8 mouse cellular contexts compared by ENCODE assay signal in the genomic region with DNA sequence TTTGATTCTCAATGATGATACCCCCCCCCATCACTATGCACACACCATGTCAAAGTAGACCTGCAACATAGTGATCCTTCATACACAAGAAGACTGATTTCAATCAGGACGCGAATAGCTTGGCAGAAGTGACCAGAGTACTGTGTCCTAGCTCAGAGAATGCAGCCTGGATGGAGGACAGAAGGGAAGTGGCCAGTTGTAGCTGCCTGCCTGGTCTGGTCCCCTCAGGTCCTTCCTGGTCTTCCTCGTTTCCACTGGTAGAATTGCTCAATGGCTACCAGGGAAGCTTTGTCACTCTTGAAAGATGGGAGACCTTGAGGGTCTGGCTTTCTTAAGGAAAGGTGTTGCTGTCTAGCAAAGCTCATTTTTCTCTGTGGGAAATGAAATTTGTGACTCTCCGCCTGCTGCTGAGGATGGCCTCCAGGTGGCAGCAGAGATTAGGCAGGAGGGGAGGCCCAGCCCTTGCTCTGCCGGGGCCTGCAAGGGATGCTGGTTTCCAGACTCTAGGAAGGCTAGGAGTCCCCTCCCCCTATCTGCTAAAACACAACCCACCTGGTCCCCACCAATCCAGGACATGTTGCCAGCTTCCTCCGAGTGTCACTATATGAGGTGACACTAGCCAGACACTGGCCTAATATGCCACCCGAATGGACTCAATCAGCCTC. TPM values are rescaled to one million over a fixed set of nuclear protein-coding genes. Genes with fewer than 3 reads are reported as not detected.
DNase-seq lines count a peak whose midpoint lies in the region; ATAC-seq and TF ChIP-seq lines count a peak whose summit lies in the region.

No protein-coding gene starts in this region.

- H3K9me3 ChIP-seq in forebrain, postnatal 0 days (ENCODE audit: low read length): no peaks in the 10 kb centered on the region
- H3K9me3 ChIP-seq in hindbrain, postnatal 0 days (ENCODE audit: low read length): no peaks in the 10 kb centered on the region
- H3K9me3 ChIP-seq in midbrain, embryonic 12.5 days: no peaks in the 10 kb centered on the region

- H3K36me3 ChIP-seq in forebrain, postnatal 0 days (ENCODE audit: insufficient read depth): no peaks in the 10 kb centered on the region
- no peaks in the 10 kb centered on the region for H3K36me3 ChIP-seq in hindbrain, postnatal 0 days (ENCODE audit: insufficient read depth, low read length)
- no peaks in the 10 kb centered on the region for H3K36me3 ChIP-seq in midbrain, embryonic 12.5 days

- ATAC-seq in forebrain, postnatal 0 days: peak; percentile 97
- peak; percentile 95 for ATAC-seq in hindbrain, postnatal 0 days
- ATAC-seq in midbrain, embryonic 12.5 days (ENCODE audit: low FRiP score, low read depth): peak; percentile 86

- no peak overlapping the region for H3K27ac ChIP-seq in cerebellum, adult 2 months (ENCODE audit: insufficient read depth, low read length)
- H3K27ac ChIP-seq in forebrain, postnatal 0 days (ENCODE audit: low read depth, low read length): no peak overlapping the region
- H3K27ac ChIP-seq in hindbrain, postnatal 0 days: 0 out of 2 replicates have a peak overlapping the region, but pooled peaks have one; percentile 60
- H3K27ac ChIP-seq in midbrain, embryonic 12.5 days (replicated peaks): 0 out of 2 replicates have a peak overlapping the region, but pooled peaks have one; percentile 2

- WGBS in cerebellum, adult 2 months: 11% methylated on average over 7 of the region's 7 CpGs
- 17% methylated on average over 7 of the region's 7 CpGs for WGBS in forebrain, postnatal 0 days
- WGBS in hindbrain, postnatal 0 days: 10% methylated on average over 7 of the region's 7 CpGs
- WGBS in midbrain, embryonic 12.5 days: 18% methylated on average over 7 of the region's 7 CpGs

- H3K4me2 ChIP-seq in forebrain, postnatal 0 days (ENCODE audit: low read depth): no peak overlapping the region
- H3K4me2 ChIP-seq in hindbrain, postnatal 0 days (ENCODE audit: low read depth, low read length): no peak overlapping the region
- no peak overlapping the region for H3K4me2 ChIP-seq in midbrain, embryonic 12.5 days (replicated peaks)

- intact Hi-C loops in left cerebral cortex, postnatal 14 days (cut with DNase I): loop anchor here (2.0 to 5.0 kb wide), 2 partner anchors 52 to 134 kb away; a partner anchor contains a TSS

- peaks cover 2% of the 10 kb centered on the region; the same call in 1 of the 2 replicates for H3K4me1 ChIP-seq in cerebellum, adult 2 months (ENCODE audit: control insufficient read depth, insufficient read depth, low read length)
- no peaks in the 10 kb centered on the region for H3K4me1 ChIP-seq in forebrain, postnatal 0 days (ENCODE audit: insufficient read depth)
- no peaks in the 10 kb centered on the region for H3K4me1 ChIP-seq in hindbrain, postnatal 0 days (ENCODE audit: insufficient read depth, low read length)
- H3K4me1 ChIP-seq in midbrain, embryonic 12.5 days: peaks cover 16% of the 10 kb centered on the region; the same call in 1 of the 2 replicates

- H3K27me3 ChIP-seq in cerebellum, adult 2 months (ENCODE audit: control insufficient read depth, insufficient read depth, low read length): no peaks in the 10 kb centered on the region
- H3K27me3 ChIP-seq in forebrain, postnatal 0 days (ENCODE audit: insufficient read depth, low read length): no peaks in the 10 kb centered on the region
- H3K27me3 ChIP-seq in hindbrain, postnatal 0 days (ENCODE audit: insufficient read depth, low read length): no peaks in the 10 kb centered on the region
- H3K27me3 ChIP-seq in midbrain, embryonic 12.5 days: no peaks in the 10 kb centered on the region

- no peak overlapping the region for H3K9ac ChIP-seq in forebrain, postnatal 0 days
- H3K9ac ChIP-seq in hindbrain, postnatal 0 days (replicated peaks; ENCODE audit: low read length): no peak overlapping the region
- H3K9ac ChIP-seq in midbrain, embryonic 12.5 days (replicated peaks): no peak overlapping the region

- peak; percentile 74 for DNase-seq in right cerebral cortex, adult 18-20 months
- DNase-seq in right cerebral cortex, postnatal 36 days (ENCODE audit: low spot score in 2 of 2): no peak
- peak; percentile 73 to 78 for DNase-seq in cerebellum, adult 2 months
- DNase-seq in forebrain, postnatal 0 days: peak; percentile 89
- peak; percentile 90 for DNase-seq in hindbrain, postnatal 0 days (ENCODE audit: low spot score)
- peak; percentile 69 to 78 for DNase-seq in left cerebral cortex, postnatal 14 days (ENCODE audit: low spot score in 2 of 2)
- peak; percentile 23 to 73 for DNase-seq in spleen, postnatal 10 days (ENCODE audit: low spot score in 2 of 2)

- peak; percentile 91 for TF ChIP-seq CTCF in cerebellum, adult 2 months (IDR thresholded peaks at IDR 0.05; ENCODE audit: borderline replicate concordance, insufficient read depth, low read depth, low read length)
- peak; percentile 96 for TF ChIP-seq CTCF in forebrain, postnatal 0 days (IDR thresholded peaks at IDR 0.05; ENCODE audit: low read depth)
- peak; percentile 98 for TF ChIP-seq CTCF in hindbrain, postnatal 0 days (IDR thresholded peaks at IDR 0.05; ENCODE audit: low read depth)

- TF ChIP-seq POLR2A in cerebellum, adult 2 months (IDR thresholded peaks at IDR 0.05; ENCODE audit: borderline replicate concordance, insufficient read depth, low read length): no peak

- H3K4me3 ChIP-seq in cerebellum, adult 2 months (replicated peaks; ENCODE audit: insufficient read depth, low read depth, low read length): no peak overlapping the region
- no peak overlapping the region for H3K4me3 ChIP-seq in forebrain, postnatal 0 days (ENCODE audit: low read depth, low read length)
- no peak overlapping the region for H3K4me3 ChIP-seq in hindbrain, postnatal 0 days (ENCODE audit: low read length)
- H3K4me3 ChIP-seq in midbrain, embryonic 12.5 days: no peak overlapping the region

RNA-seq across cellular contexts. Expression of a gene that starts 4.5 kb away (rescaled TPM):
- polyA plus RNA-seq in cerebellum, adult 2 months (2012; rRNA removed): 2.8 and 5.8 TPM in 2 replicates
- 1.3 and 1.7 TPM in 2 replicates for total RNA-seq in forebrain, postnatal 0 days (2014; rRNA removed)
- 0.45 and 1.3 TPM in 2 replicates for polyA plus RNA-seq in forebrain, postnatal 0 days (2015; fragmentation: Nextera tagmentation; extraction: Ambion mirVana)
- total RNA-seq in hindbrain, postnatal 0 days (2014; rRNA removed): 5.2 and 6.0 TPM in 2 replicates
- 2.5 and 2.8 TPM in 2 replicates for polyA plus RNA-seq in hindbrain, postnatal 0 days (2015; fragmentation: Nextera tagmentation; extraction: Ambion mirVana)
- total RNA-seq in left cerebral cortex, postnatal 14 days (2021): 1 to 10 TPM; 1.1 TPM
- polyA plus RNA-seq in midbrain, embryonic 12.5 days (2016; fragmentation: Nextera tagmentation; extraction: Ambion mirVana): 0.52 and 0.62 TPM in 2 replicates

RNA-seq across cellular contexts. Expression of a gene that starts 49.4 kb away (rescaled TPM):
- polyA plus RNA-seq in cerebellum, adult 2 months (2012; rRNA removed): 394 and 406 TPM in 2 replicates
- 97.3 and 126 TPM in 2 replicates for total RNA-seq in forebrain, postnatal 0 days (2014; rRNA removed)
- 132 and 152 TPM in 2 replicates for polyA plus RNA-seq in forebrain, postnatal 0 days (2015; fragmentation: Nextera tagmentation; extraction: Ambion mirVana)
- 124 and 132 TPM in 2 replicates for total RNA-seq in hindbrain, postnatal 0 days (2014; rRNA removed)
- 145 and 153 TPM in 2 replicates for polyA plus RNA-seq in hindbrain, postnatal 0 days (2015; fragmentation: Nextera tagmentation; extraction: Ambion mirVana)
- 100 to 1,000 TPM; 341 to 348 TPM for total RNA-seq in left cerebral cortex, postnatal 14 days (2021)
- polyA plus RNA-seq in midbrain, embryonic 12.5 days (2016; fragmentation: Nextera tagmentation; extraction: Ambion mirVana): 148 and 156 TPM in 2 replicates

RNA-seq across cellular contexts. Expression of a gene that starts 58.9 kb away (rescaled TPM):
- 6.6 and 8.1 TPM in 2 replicates for polyA plus RNA-seq in cerebellum, adult 2 months (2012; rRNA removed)
- 17.0 and 17.5 TPM in 2 replicates for total RNA-seq in forebrain, postnatal 0 days (2014; rRNA removed)
- 13.9 and 18.3 TPM in 2 replicates for polyA plus RNA-seq in forebrain, postnatal 0 days (2015; fragmentation: Nextera tagmentation; extraction: Ambion mirVana)
- 12.7 and 17.8 TPM in 2 replicates for total RNA-seq in hindbrain, postnatal 0 days (2014; rRNA removed)
- 10.2 and 11.4 TPM in 2 replicates for polyA plus RNA-seq in hindbrain, postnatal 0 days (2015; fragmentation: Nextera tagmentation; extraction: Ambion mirVana)
- total RNA-seq in left cerebral cortex, postnatal 14 days (2021): 10 to 100 TPM; 31.4 to 32.5 TPM
- 2.6 and 2.7 TPM in 2 replicates for polyA plus RNA-seq in midbrain, embryonic 12.5 days (2016; fragmentation: Nextera tagmentation; extraction: Ambion mirVana)

RNA-seq across cellular contexts. Expression of a gene that starts 58.9 kb away (rescaled TPM):
- polyA plus RNA-seq in cerebellum, adult 2 months (2012; rRNA removed): 22.7 and 29.1 TPM in 2 replicates
- 11.1 and 13.4 TPM in 2 replicates for total RNA-seq in forebrain, postnatal 0 days (2014; rRNA removed)
- polyA plus RNA-seq in forebrain, postnatal 0 days (2015; fragmentation: Nextera tagmentation; extraction: Ambion mirVana): 19.7 and 24.1 TPM in 2 replicates
- 8.5 and 13.8 TPM in 2 replicates for total RNA-seq in hindbrain, postnatal 0 days (2014; rRNA removed)
- polyA plus RNA-seq in hindbrain, postnatal 0 days (2015; fragmentation: Nextera tagmentation; extraction: Ambion mirVana): 19.9 and 20.0 TPM in 2 replicates
- 10 to 100 TPM; 29.0 to 31.6 TPM for total RNA-seq in left cerebral cortex, postnatal 14 days (2021)
- polyA plus RNA-seq in midbrain, embryonic 12.5 days (2016; fragmentation: Nextera tagmentation; extraction: Ambion mirVana): 11.2 and 13.3 TPM in 2 replicates

Comparison
In these comparisons a context has a peak if more than half of its experiments do, and no peak if none do; other contexts are left out.
1. DNase-seq: peak in right cerebral cortex, adult 18-20 months (single experiment), cerebellum, adult 2 months (2 of 2), forebrain, postnatal 0 days (single experiment), hindbrain, postnatal 0 days (single experiment), left cerebral cortex, postnatal 14 days (2 of 2) and spleen, postnatal 10 days (2 of 2); none in right cerebral cortex, postnatal 36 days (0 of 2).
2. H3K27ac ChIP-seq: peak in hindbrain, postnatal 0 days (single experiment) and midbrain, embryonic 12.5 days (single experiment); none in cerebellum, adult 2 months (single experiment) and forebrain, postnatal 0 days (single experiment).
3. Peak in every context shown above with its lines, with median percentiles within 50 percentile points of each other: CTCF ChIP-seq and ATAC-seq.